Mouse (Mus musculus): ENCODE measurements at regions not wholly inside any gene's neighbourhood (a gene's known extent, or its start where the extent isn't known, plus 50 kb on each side); places are given as distances from the start of the nearest gene placed in this dataset.

GRCm38 (mm10) chr14:120560416-120560815 lies 82.2 kb downstream of the Rap2a start:
- DNase-seq (ENCODE audit: low read depth, low spot score): no peak

- no peak for DNase-seq (ENCODE audit: low read depth, low spot score)
Measured at GRCm38 (mm10) chr14:120560987-120561386, 82.7 kb downstream of the Rap2a start.

DNA sequence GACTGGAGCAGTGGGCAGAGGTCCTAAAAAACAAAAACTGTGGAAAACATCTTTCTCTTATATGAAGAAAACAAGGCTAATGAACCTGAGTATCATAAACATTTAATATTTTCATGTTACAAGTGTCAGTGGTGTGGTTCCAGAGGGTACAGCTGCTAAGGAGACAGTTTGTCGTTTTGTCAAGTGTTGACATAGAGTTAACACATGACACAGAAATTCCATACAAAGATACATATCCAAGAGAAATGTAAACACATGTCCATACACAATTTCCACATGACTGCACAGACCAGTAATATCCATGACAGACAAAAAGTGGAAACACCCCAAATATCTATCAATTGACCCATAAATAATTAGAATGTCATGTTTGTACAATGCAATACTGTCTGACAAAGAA lies 88.7 kb downstream of the Rap2a start:
- no peak for DNase-seq (ENCODE audit: low read depth, low spot score)

DNA sequence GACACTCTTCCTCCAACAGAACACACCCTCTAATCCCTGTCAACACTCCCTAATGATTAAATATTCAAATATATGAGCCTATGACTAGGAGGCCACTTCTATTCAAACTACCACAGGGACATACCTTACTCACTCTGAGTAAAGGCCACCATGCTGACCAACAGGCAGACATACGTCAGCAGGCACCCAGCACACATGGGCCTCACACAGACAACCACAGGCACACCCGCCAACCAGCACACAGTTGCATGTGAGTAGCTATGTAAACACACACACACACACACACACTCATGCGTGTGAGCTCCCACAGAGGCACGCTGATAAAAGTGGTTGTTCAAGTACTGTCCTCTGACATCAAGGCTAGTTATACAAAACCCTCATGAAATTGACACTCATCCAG lies 89.8 kb downstream of the Rap2a start:
- DNase-seq (ENCODE audit: low read depth, low spot score): no peak

DNA sequence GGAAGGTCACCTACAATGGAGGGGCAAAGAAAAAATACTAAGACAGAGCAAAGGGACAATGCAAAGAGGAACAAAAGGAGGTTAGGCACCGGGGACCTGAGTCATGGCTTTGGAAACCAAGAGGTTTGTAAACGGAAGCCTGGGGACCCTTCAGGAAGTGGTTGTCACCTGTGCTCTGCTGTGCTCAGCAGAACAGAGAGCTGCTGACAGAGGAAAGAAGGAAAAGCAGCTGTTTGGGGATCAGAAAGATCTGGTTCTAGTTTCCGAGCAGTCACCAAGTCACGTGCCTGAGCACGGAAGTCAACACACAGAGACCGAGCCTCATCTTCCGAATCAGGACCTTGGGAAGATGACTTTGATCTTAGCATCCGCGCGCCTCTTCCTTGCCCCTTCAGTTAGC lies 94.0 kb downstream of the Rap2a start:
- DNase-seq (ENCODE audit: low read depth, low spot score): no peak

- DNase-seq (ENCODE audit: low read depth, low spot score): no peak
Measured at GRCm38 (mm10) chr14:120575202-120575601, 97.0 kb downstream of the Rap2a start.

- DNase-seq (ENCODE audit: low read depth, low spot score): no peak
Measured at GRCm38 (mm10) chr14:120578352-120579080, 100.3 kb downstream of the Rap2a start.

DNA sequence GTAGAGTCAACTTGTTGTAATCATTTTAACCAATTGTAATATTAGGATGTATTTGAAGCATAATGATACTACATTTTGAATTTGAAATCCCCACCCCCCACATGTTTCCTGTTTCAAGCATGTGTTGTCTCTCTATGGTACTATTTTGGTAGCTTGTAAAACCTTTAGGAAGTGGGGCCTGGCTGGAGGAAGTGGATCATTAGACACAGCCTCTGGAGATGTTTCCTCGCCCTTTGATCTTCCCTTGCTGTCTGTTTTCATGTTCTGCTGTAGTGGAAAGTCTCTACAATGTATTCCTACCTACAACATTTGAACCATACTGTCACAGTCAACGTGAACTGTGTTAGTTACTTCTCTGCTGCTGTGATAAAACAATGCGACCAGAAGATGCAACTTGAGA lies 105.6 kb downstream of the Rap2a start:
- DNase-seq (ENCODE audit: low read depth, low spot score): no peak

DNA sequence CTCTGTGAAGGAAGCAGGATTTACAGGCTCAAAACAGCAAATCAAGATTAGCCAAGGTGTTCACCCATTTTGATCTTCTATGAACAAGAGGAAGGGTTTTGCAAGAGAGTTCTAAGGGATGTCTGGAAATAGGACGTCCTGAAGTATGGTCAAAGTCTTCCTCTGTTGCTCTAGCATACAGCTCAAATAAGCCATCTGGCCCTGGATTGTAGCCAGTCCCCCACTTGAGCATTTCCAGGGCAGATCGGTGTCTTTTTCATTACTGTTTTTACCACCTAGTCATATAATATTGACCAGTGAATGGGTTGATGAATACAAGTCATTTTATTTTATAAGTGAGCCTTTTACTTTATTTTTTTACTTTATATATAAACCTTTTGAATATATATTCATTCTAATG lies 113.9 kb downstream of the Rap2a start:
- DNase-seq (ENCODE audit: low read depth, low spot score): no peak

- DNase-seq (ENCODE audit: low read depth, low spot score): no peak
Measured at GRCm38 (mm10) chr14:120600414-120600935, 122.2 kb downstream of the Rap2a start.

DNA sequence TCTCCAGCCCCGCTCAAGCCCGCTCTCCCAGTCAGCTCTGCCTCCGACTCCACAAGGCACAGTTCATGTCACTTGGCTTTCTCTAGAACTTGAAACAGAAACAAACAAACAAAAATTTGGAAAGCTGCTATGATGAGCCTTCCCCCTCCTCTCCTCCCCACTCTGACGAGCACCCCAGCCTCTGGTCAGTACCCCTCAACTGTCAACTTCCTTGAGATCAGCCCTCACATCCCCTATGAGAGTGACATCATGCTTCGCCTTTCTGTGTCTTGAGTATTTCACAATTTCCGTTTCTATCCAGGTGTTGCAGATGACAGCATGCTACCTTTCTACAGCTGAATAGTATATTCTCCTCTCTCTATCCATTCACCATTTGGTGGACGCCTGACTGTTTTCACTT lies 123.3 kb downstream of the Rap2a start:
- DNase-seq (ENCODE audit: low read depth, low spot score): no peak

DNA sequence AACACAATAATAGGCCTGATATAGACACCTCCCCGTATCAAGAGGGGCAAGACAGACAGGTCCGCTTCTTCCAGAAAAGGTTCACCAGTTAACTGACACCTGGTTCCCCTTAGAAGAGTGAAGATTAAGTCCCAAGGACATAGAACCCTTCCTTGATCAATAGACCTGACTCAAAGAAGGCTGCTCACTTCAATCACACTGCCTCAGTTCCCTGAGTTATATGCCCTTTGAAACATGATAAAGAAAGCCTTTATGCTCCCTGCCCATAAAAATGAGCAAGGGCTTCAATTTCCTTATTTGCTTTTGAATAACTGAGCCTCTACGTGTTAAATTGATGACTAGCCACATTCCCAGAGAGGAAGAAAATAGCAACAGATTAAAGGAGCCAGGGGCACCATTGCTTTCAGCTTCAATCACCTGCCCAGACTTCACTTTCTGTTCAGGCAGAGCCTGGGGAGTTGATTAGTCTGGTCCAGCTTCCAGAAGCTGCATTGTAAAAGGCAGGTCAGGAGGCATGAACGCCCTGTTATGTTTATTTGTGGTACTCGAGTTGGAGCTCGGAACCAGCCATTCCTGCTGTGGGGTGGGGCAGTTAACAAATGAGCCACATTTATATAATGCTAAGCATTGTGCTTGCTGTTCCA lies 125.7 kb downstream of the Rap2a start:
- DNase-seq (ENCODE audit: low read depth, low spot score): no peak

- no peak for DNase-seq (ENCODE audit: low read depth, low spot score)
Measured at GRCm38 (mm10) chr14:120607801-120608200, 129.6 kb downstream of the Rap2a start.

DNA sequence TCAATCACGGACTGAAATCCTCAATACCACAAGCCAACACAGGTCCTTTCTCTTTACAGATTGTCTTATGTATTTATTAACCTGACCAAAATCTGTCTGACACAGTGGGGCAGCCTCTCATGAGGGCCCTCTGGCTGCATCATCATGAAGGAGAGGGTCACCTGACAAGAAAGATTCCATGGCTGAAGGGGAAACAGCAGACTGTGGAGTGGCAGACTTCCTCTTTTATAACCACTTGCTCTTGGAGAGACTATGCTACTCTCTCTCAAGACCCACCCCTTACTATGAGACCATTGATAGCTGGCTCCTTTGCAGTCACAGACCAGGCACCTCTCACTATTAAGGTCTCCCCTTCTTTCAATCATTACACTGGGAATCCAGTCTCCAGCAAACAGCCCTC lies 133.1 kb downstream of the Rap2a start:
- no peak for DNase-seq (ENCODE audit: low read depth, low spot score)

DNA sequence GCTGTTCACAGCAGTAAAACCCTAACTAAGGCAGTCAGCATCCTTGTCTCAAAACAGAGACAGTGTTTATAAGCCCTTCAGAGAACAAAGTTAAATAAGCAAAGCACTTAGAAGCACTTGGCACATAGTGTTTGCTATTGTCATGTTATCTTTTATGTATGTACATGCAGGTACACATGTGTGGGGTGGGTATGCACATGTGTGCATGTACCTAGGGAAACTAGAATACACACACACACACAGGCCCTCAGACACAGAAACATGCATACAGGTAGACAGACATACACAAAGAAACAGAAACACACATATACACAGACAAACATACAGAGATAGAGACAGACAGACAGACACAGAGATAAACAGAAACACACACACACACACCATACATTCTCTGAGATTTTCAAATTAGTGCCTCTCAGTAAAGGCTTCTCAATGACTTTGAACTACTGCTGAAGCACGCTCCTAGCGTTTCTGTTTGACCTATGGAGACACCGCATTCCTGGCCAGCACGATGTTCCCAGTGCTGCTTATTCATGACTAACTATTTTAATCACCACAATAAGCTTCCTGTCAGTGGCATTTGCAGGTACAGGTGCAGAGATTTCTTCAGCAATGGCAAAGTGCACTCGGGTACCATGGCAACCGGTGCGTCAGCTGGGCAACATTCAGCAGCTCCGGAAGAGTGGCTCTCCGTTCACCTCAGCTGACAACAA lies 148.1 kb downstream of the Rap2a start:
- no peak for DNase-seq (ENCODE audit: low read depth, low spot score)

GRCm38 (mm10) chr14:120626936-120627277 lies 148.7 kb downstream of the Rap2a start:
- DNase-seq (ENCODE audit: low read depth, low spot score): no peak

GRCm38 (mm10) chr14:120632771-120633170 lies 154.5 kb downstream of the Rap2a start:
- DNase-seq (ENCODE audit: low read depth, low spot score): no peak

DNA sequence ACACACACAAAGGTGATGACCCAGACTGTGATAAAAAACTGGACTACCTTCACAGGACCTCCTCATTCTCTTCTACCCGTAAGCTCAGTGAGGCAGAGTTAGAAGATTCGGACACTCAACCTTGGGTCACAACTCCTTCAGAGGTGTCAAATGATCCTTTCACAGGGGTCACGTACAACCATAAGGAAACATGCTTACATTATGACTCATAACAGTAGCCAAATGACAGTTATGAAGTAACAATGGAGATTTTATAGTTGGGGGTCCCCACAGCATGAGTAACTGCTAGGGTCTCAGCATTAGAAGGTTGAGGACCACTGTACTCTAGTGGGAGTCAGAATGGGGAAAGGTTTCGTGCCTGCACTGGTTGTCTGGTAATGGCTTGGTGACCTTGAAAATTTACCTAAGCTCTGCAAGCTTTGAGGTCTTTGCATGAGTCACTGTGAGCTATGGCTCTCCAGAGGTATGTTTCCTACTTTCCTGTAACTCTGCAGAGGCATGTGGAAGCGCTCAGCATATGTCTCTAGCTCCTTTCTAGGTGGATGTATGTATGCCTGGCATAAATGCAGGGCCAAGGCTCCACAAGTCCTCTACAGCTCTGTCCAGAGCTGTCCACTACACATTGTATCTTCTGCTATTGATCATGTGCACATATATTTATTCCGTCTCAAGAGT lies 158.6 kb downstream of the Rap2a start:
- no peak for DNase-seq (ENCODE audit: low read depth, low spot score)

DNA sequence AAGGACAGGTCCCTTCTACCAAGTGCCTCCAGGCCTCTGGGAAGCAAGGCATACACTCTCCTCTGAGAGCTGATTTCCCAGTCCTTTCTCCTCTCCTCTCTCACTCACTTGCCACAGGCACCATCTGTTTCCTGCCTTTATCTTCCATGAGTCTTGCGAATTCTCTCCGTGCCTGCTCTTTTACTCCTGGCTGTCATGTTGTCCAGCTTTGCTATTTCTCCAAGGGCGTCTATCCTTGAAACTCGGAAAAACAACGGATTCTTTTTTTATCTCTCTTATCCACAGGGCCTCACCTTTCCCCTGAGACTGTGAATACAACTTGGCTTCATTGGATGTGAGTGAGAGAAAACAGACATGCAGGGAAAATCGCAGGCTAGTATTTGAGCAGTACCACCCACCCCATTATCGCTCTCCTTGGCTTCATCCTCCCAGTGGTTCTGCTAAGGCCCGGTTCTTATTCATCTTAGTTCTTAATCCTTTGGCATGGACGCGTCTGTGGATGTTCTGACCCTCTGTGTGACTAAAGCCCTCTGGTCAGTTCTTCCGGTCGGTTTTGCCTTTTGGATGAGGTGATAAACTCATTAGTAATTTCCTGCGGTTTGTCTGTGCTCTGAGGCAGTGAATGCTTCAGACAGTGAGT lies 159.4 kb downstream of the Rap2a start:
- DNase-seq (ENCODE audit: low read depth, low spot score): no peak

DNA sequence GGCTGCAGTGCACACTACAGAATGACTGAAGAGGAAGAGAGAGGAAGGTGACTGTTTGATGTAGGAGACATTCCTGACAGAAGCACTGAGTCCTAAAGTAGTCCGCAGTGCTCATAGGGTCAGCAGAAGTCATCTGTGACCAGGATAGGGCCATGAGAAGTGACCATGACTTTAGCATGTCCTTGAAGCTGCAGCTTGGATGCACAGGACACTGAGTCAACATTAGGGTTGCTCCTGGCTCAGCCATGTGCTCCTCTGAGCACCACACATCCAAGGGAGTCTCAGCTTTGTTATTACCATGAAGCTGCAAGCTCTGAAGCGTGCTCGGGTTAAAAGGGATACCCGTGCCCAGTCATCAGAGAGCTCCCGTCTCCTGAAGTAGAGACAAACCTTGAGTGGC lies 164.3 kb downstream of the Rap2a start:
- DNase-seq (ENCODE audit: low read depth, low spot score): no peak

DNA sequence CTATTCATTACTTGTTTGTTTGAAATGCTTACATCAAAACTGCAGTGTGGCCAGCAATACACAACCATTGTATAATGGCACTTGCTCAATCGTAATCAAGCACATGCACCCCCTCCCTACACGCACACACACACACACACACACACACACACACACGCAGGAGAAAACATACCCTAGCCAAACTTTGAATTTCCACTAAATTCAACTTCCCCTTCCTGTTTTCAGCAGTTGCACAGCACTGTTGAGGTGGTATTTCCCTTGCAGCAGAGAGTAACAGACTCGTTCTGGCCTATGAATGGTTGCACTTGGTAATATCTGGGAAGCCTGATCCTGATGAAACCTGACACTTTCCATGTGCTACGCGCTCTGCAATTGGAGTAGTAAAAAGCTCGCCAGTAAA lies 173.8 kb downstream of the Rap2a start:
- DNase-seq (ENCODE audit: low read depth, low spot score): no peak

GRCm38 (mm10) chr14:120660321-120660781 lies 182.1 kb downstream of the Rap2a start:
- DNase-seq (ENCODE audit: low read depth, low spot score): no peak

Data from retina, postnatal 7 days (tissue).